Mouse (Mus musculus) heart, adult 2 months (tissue): Measurements from ENCODE around the gene Ptk7.

Experiments used
- CTCF ChIP-seq: fragments of 200-600 bp; IDR thresholded peaks from 2 replicates; pipeline ENCODE4 v1.8.1; 2022; ENCODE audit warnings: antibody characterized with exemption, mild to moderate bottlenecking, moderate library complexity
- POLR2A ChIP-seq: fragments of 200-500 bp; IDR thresholded peaks from 2 replicates; pipeline ENCODE4 v1.6.1; 2011; ENCODE audit warnings: mild to moderate bottlenecking, low read depth, low read length, control low read depth; ENCODE audit not compliant: insufficient read depth

DNA sequence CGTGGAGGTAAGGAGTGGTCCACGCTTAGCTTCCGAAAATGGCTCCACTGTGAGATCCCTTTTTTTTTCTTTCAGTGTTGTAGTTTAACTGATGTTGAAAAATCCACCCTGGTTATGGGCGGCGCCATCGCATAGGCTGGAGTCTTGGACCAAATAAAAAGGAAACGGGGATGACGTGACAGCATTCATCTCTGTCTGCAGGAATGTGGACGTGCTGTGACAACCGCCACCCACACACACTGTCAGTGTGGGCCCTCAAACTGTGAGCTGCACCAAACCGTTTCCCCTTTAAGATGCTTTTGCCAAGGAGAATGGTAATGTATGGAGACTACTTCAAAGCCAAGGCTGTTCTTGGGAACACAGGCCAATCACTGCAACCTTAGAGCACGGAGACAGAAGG, 23.3 kb downstream of the Ptk7 start:
- TF ChIP-seq CTCF = no peak
- no peak for TF ChIP-seq POLR2A
